Mouse (Mus musculus) heart, embryonic 16.5 days (tissue): Measurements from ENCODE around the gene Sbpl. TPM values are rescaled to one million over a fixed set of nuclear protein-coding genes. Genes with fewer than 3 reads are reported as not detected.
A peak's percentile ranks its signal among the peaks of the same experiment; 100 is the strongest.
"Not testable (repeated sequence)": the region's sequence is repeated elsewhere in the genome, so short reads cannot be mapped to it uniquely, and the experiment has no call there.

Experiments
- ATAC-seq: fragments of 200-750 bp; cut with Nextera tagmentation; replicated peaks from 2 replicates; pipeline ENCODE4 v1.8.0; 2017; ENCODE audit warnings: moderate number of reproducible peaks; ENCODE audit not compliant: insufficient read depth, low FRiP score; ENCODE audit errors: extremely low read depth
- H3K27ac ChIP-seq: fragments of 300-500 bp; sonication (generic); 2 replicates; pipeline ENCODE4 v1.5.1; 2014; ENCODE audit warnings: mild to moderate bottlenecking, low read length, control low read depth, moderate library complexity
- H3K27me3 ChIP-seq: fragments of 300-500 bp; sonication (generic); 2 replicates; pipeline ENCODE4 v1.6.1; 2014; ENCODE audit warnings: low read length, mixed read lengths; ENCODE audit not compliant: control insufficient read depth, insufficient read depth
- H3K36me3 ChIP-seq: fragments of 300-500 bp; sonication (generic); 2 replicates; pipeline ENCODE4 v1.6.1; 2014; ENCODE audit not compliant: control insufficient read depth, insufficient read depth
- H3K4me1 ChIP-seq: fragments of 300-500 bp; sonication (generic); 2 replicates; pipeline ENCODE4 v1.6.1; 2014; ENCODE audit warnings: low read length, mixed read lengths; ENCODE audit not compliant: control insufficient read depth, insufficient read depth
- H3K4me2 ChIP-seq: fragments of 300-500 bp; sonication (generic); 2 replicates; pipeline ENCODE4 v1.6.1; 2014; ENCODE audit warnings: low read depth, mild to moderate bottlenecking, control low read depth, low read length
- H3K4me3 ChIP-seq: fragments of 300-500 bp; sonication (generic); 2 replicates; pipeline ENCODE4 v1.5.1; 2014; ENCODE audit warnings: mild to moderate bottlenecking, control low read depth, low read length
- H3K9ac ChIP-seq: fragments of 300-500 bp; sonication (generic); 2 replicates; pipeline ENCODE4 v1.6.1; 2014; ENCODE audit warnings: low read length, control low read depth
- H3K9me3 ChIP-seq: fragments of 300-500 bp; sonication (generic); replicated peaks from 2 replicates; pipeline ENCODE4 v1.6.1; 2016; ENCODE audit warnings: low read length; ENCODE audit not compliant: control insufficient read depth
- WGBS: fragments of 180-500 bp; shearing (Covaris S2); extraction: QIAGEN DNeasy Blood & Tissue Kit; methylation state at CpG from one replicate; pipeline ENCODE4 v1.1.7; 2014; 5-methylcytosine and 5-hydroxymethylcytosine counted together
- polyA plus RNA-seq: library from polyadenylated mRNA; unstranded; fragments of >200 nt; fragmentation: Nextera tagmentation; extraction: Ambion mirVana; gene quantifications from 2 replicates; pipeline ENCODE4 v1.2.1, GENCODE M21; 2015

The Sbpl gene
- polyA plus RNA-seq, 1 experiment from 2014 or later = not detected

DNA sequence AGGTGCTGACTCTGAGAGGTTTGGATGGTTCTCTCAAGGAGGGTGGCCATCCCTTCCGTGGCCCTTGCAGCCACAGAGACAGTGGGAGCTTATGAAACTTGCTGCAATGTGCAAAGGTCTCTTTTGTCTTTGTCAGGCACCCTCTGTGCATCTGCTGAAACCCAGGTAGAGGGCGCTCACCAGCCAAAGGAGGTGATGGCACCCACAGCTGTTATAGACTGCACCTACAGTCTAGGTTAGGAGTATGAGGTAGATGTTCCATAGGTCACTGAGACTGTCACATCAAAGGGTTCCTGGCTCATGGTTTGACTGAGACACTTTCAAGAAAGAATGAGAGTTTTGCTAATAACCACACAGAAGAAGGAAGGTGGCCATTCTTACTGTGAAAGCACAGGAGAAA is 13.7 kb upstream of the Sbpl start:
- 50% methylated on average over 2 of the region's 2 CpGs for WGBS
- H3K27me3 ChIP-seq = no peaks in the 10 kb centered on the region
- no peak overlapping the region for H3K4me2 ChIP-seq
- no peaks in the 10 kb centered on the region for H3K9me3 ChIP-seq
- H3K4me3 ChIP-seq = no peak overlapping the region
- H3K9ac ChIP-seq = no peak overlapping the region
- no peaks in the 10 kb centered on the region for H3K4me1 ChIP-seq
- no peak overlapping the region for H3K27ac ChIP-seq
- no peaks in the 10 kb centered on the region for H3K36me3 ChIP-seq
- ATAC-seq = no peak

GRCm38 (mm10) chr17:23966658-23967401 is 11.8 kb upstream of the Sbpl start:
- no peak overlapping the region for H3K9ac ChIP-seq
- H3K27ac ChIP-seq = no peak overlapping the region
- no peak overlapping the region for H3K4me2 ChIP-seq
- no peaks in the 10 kb centered on the region for H3K36me3 ChIP-seq
- ATAC-seq = no peak
- H3K4me3 ChIP-seq = no peak overlapping the region
- no peaks in the 10 kb centered on the region for H3K4me1 ChIP-seq
- no peaks in the 10 kb centered on the region for H3K27me3 ChIP-seq
- no peaks in the 10 kb centered on the region for H3K9me3 ChIP-seq
- 71% methylated on average over 10 of the region's 10 CpGs for WGBS

GRCm38 (mm10) chr17:23965805-23966425 is 10.8 kb upstream of the Sbpl start:
- Histone ChIP-seq H3K4me2 (no peak overlapping the region), H3K9ac (no peak overlapping the region), H3K4me3 (no peak overlapping the region), H3K27ac (no peak overlapping the region), H3K36me3 (no peaks in the 10 kb centered on the region), H3K27me3 (no peaks in the 10 kb centered on the region), H3K4me1 (no peaks in the 10 kb centered on the region), H3K9me3 (no peaks in the 10 kb centered on the region)
- 41% methylated on average over 6 of the region's 6 CpGs for WGBS
- ATAC-seq = no peak

GRCm38 (mm10) chr17:23961573-23962122 is 6.6 kb upstream of the Sbpl start:
- 71% methylated on average over 4 of the region's 4 CpGs for WGBS
- Histone ChIP-seq H3K4me2 (no peak overlapping the region), H3K36me3 (no peaks in the 10 kb centered on the region), H3K4me3 (no peak overlapping the region), H3K9ac (no peak overlapping the region), H3K27me3 (no peaks in the 10 kb centered on the region), H3K27ac (no peak overlapping the region), H3K4me1 (no peaks in the 10 kb centered on the region), H3K9me3 (no peaks in the 10 kb centered on the region)
- no peak for ATAC-seq

GRCm38 (mm10) chr17:23960084-23960738 is 5.1 kb upstream of the Sbpl start:
- Histone ChIP-seq H3K27me3 (no peaks in the 10 kb centered on the region), H3K9me3 (no peaks in the 10 kb centered on the region), H3K36me3 (no peaks in the 10 kb centered on the region), H3K4me2 (no peak overlapping the region), H3K4me3 (no peak overlapping the region), H3K9ac (no peak overlapping the region), H3K4me1 (no peaks in the 10 kb centered on the region), H3K27ac (no peak overlapping the region)
- ATAC-seq = peak; percentile 88
- 37% methylated on average over 3 of the region's 3 CpGs for WGBS

GRCm38 (mm10) chr17:23950828-23951227 is 4.2 kb downstream of the Sbpl start:
- not testable (repeated sequence) for H3K4me3 ChIP-seq, H3K9ac ChIP-seq, H3K27me3 ChIP-seq, H3K4me1 ChIP-seq, ATAC-seq, H3K9me3 ChIP-seq, H3K27ac ChIP-seq, H3K4me2 ChIP-seq, H3K36me3 ChIP-seq
- WGBS = 67% methylated on average over 4 of the region's 4 CpGs

DNA sequence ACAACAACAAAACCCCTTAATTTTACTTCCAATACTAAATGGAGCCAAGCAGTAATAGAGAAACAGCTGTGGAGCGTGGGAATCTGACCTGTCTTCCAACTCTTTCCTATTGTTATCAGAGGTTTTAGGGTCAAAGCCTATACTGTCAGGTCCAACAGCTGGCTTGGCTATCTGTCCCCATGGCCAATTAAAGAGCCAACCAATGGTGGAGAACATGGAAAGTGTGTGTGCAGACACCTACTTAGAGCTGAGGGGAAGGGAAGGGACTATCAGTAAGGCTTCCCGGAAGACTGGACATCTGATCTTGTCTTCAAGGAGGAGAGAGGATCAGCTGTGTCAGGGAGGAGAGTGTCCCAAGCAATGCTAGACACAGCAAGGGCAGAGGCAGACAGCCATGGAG is 6.0 kb downstream of the Sbpl start:
- Histone ChIP-seq H3K27ac (no peak overlapping the region), H3K9ac (no peak overlapping the region), H3K4me2 (no peak overlapping the region), H3K4me1 (no peaks in the 10 kb centered on the region), H3K36me3 (no peaks in the 10 kb centered on the region), H3K27me3 (no peaks in the 10 kb centered on the region), H3K9me3 (no peaks in the 10 kb centered on the region), H3K4me3 (no peak overlapping the region)
- 70% methylated on average over 2 of the region's 2 CpGs for WGBS
- ATAC-seq = no peak

GRCm38 (mm10) chr17:23947486-23947885 is 7.6 kb downstream of the Sbpl start:
- ATAC-seq, H3K4me3 ChIP-seq, H3K36me3 ChIP-seq, H3K27me3 ChIP-seq, H3K4me2 ChIP-seq, H3K9me3 ChIP-seq, H3K27ac ChIP-seq, H3K9ac ChIP-seq, H3K4me1 ChIP-seq: not testable (repeated sequence)
- 71% methylated on average over 4 of the region's 4 CpGs for WGBS

- no peak for ATAC-seq
- Histone ChIP-seq H3K9me3 (no peaks in the 10 kb centered on the region), H3K4me3 (no peak within 1 kb of the TSS), H3K9ac (no peak within 1 kb of the TSS), H3K27ac (no peak within 1 kb of the TSS), H3K27me3 (no peaks in the 10 kb centered on the region), H3K36me3 (no peaks in the 10 kb centered on the region), H3K4me2 (no peak within 1 kb of the TSS), H3K4me1 (no peaks in the 10 kb centered on the region)
Measured at GRCm38 (mm10) chr17:23941372-23941771, 13.7 kb downstream of the Sbpl start, which contains the start of gene Sbp. Sbp (plus strand) TSS chr17:23941672.
